Mouse (Mus musculus): Measurements from ENCODE around the gene Aldh5a1.
"Not testable (repeated sequence)": the region's sequence is repeated elsewhere in the genome, so short reads cannot be mapped to it uniquely, and the experiment has no call there.

Aldh5a1 gene

DNA sequence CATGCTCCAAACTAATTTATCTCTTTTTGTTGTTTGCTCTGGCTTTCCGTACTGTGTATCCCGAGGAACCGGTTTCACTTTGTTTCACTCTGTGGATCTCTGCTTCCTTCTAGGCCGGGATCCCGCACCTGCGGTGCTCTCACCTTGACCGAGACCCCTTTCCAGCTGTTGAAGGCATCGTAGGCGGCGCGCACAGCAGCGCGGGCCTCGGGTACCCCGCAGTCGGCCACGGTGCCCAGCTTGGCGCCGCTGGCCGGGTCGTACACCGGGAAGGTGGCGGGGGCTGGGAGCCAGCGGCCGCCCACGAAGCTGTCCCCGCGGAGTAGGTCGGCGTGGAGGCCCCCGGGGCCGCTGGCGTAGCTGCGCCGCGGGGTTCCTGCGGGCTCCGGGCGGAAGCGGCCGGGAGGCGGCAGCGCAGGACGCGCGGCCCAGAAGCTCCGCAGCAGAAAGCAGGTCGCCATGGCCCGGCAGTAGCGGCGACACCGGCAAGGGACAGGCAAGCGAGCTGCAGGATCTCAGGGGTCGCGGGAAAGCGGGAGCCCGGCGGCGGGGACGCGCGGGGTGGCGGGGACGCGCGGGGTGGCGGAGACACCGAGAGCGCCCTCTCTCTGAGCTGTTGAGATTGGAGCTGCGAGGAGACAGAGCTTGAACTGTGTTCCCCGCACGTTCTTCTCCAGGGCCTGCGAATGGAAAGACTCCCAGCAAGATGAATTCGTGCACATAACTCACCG, at the start of gene Aldh5a1:
Aldh5a1 (minus strand) TSS at position 554 of the 731 bp plus-strand sequence.
- peak; percentile 41 for DNase-seq (ENCODE audit: low spot score)

GRCm38 (mm10) chr13:24985435-24985834, 48.0 kb upstream of the Aldh5a1 start:
- DNase-seq (ENCODE audit: low spot score) = no peak

DNA sequence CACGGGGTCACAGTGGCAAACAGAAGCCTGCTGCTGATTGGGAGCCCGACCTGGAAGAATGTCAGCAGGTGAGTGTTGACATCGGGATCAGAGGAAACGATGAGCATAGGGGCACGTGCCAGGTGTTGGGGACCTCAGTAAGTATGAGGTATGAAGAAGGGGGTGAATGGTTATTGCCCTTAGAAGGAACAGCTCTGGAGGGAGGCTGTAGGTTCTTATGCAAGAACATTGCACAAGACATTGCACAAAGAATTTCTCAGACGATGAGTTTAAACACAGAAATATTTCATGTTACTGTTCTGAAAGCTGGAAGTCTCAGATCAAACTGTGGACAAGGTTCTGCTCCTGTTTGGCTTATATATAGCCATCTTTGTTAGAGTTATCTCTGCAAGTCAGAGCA, 43.6 kb upstream of the Aldh5a1 start:
- DNase-seq (ENCODE audit: low spot score) = no peak

DNA sequence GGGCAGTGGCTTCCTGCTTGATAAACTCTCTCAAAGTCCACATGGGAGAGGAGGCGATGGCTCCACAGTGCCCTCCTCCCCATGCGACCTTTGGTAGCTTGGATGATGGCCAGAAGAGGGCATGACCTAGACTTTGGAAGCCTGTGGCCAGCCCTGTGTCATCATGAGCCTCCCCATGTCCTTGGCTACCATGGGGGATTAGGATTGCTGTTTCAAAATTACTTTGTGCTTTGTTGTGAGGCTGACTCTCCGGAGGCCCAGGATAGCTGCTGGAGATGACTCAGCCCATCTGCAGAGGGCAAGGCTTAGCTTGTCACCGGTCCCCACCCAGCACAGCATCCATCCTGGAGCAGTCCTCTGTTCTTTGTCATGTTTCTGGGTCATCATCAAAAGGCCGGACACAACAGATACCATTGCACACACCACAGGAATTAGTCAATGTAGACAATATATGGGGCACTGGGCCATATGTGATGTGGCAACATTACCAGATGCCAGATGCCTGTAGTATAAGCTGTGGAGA, 40.4 kb upstream of the Aldh5a1 start:
- no peak for DNase-seq (ENCODE audit: low spot score)

DNA sequence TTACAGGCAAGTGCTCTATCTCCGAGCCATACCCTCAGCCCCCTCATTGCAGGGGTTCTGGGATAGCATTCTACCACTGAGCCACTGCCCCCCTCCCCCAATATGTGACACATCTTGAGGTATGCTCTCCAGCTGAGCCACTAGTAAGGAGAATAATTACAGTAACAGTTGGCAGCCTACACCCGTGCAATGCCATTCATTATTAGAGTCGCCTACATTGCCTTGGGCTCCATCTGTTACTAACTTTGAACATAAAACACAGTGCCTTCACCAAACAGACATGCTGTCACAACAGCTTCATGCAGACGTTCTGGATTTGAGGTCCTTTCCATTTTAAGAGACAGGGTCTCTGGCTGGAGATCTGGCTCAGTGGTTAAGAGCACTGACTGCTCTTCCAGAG, 38.9 kb upstream of the Aldh5a1 start:
- no peak for DNase-seq (ENCODE audit: low spot score)

DNA sequence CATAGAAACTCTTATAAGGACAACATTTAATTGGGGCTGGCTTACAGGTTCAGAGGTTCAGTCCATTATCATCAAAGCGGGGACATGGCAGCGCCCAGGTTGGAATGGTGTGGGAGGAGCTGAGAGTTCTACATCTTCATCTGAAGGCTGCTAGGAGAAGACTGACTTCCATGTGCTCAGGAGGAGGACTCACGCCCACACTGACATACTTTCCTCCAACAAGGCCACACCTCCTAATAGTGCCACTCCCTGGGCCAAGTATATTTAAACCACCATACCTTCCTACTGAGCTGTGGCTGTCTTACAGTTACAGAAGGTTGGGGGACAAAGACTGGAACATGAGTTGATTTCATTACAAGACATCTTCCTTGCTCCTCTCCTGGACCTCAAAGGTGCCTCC, 34.3 kb upstream of the Aldh5a1 start:
- DNase-seq (ENCODE audit: low spot score) = not testable (repeated sequence)

DNA sequence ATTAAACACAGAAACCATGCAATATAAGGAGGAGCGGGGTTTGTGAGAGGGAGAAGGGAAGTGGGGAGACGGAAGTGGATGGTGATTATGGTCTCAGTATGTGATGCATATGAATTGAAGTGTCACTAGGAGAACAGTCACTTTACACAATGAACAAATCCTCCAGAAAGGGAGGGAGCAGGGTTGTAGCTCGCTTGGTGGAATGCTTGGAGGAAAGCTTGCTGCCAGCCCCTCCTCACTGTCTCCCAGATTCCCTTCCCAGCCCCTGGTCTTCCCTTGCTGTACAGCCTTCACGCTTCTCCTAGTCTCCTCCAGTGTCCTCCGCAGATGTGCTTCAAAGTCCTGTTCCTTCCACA, 28.4 kb upstream of the Aldh5a1 start:
- no peak for DNase-seq (ENCODE audit: low spot score)

GRCm38 (mm10) chr13:24965130-24965845, 27.8 kb upstream of the Aldh5a1 start:
- DNase-seq (ENCODE audit: low spot score) = no peak

GRCm38 (mm10) chr13:24962119-24962518, 24.7 kb upstream of the Aldh5a1 start:
- DNase-seq (ENCODE audit: low spot score) = no peak

DNA sequence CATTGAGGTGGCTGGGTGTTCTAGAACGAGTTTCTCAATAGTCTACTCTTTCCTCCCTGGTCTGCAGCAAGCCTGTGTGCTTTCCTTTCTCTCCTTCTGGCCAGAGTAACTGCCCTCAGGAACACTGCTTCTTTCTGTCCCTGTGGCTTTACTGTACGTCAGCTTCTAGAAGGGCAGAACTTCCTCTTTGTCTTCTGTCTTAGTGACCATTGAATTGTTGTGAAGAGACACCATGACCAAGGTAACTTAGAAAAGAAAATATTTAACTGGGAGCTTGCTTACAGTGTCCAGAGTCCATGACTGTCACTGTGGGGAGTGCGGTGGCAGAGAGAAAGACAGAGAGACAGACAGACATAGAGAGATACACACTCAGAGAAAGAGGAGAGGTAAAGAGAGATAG, 22.6 kb upstream of the Aldh5a1 start:
- DNase-seq (ENCODE audit: low spot score) = no peak

GRCm38 (mm10) chr13:24958671-24959070, 21.2 kb upstream of the Aldh5a1 start:
- DNase-seq (ENCODE audit: low spot score) = no peak

GRCm38 (mm10) chr13:24955500-24955899, 18.0 kb upstream of the Aldh5a1 start:
- no peak for DNase-seq (ENCODE audit: low spot score)

DNA sequence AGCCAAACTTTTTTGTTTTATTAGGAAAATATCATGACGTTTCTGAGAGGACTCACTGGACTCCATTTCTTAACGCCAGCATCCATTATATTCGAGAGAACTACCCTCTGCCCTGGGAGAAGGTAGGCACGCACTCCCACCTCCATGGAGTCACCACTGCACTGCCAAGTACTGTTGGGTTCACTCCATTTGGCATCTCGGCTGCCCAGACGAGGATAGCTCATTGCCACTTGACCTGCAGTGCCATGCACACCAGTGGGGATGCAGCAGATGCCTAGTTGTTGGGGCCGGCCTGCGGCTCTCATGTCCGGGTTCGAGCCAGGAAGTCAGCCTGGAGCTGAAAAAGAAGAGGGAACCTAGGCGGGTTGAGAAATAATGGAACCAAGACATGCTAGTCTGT, 17.6 kb upstream of the Aldh5a1 start:
- DNase-seq (ENCODE audit: low spot score) = no peak

DNA sequence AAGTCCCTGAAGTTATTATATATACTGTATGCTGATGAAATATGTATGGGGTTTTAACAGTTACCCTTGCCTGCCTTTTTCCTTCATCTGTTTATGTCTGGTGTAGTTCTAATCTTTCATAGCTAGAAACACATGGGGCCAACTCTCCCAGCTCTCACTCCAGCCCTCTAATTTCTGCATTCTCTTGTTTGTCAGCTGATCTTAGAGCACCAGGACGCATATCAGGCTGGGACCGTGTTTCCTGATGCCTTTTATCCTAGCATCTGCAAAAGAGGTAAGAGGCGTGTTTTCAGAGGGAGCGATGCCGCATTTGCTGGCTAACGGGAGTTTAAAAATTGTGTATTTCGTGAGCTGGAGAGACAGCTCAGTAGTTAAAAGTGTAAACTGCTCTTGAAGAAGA, 15.2 kb upstream of the Aldh5a1 start:
- DNase-seq (ENCODE audit: low spot score) = no peak

- DNase-seq (ENCODE audit: low spot score) = no peak
These were observed 11.4 kb upstream of the Aldh5a1 start for GRCm38 (mm10) chr13:24948870-24949269.

DNA sequence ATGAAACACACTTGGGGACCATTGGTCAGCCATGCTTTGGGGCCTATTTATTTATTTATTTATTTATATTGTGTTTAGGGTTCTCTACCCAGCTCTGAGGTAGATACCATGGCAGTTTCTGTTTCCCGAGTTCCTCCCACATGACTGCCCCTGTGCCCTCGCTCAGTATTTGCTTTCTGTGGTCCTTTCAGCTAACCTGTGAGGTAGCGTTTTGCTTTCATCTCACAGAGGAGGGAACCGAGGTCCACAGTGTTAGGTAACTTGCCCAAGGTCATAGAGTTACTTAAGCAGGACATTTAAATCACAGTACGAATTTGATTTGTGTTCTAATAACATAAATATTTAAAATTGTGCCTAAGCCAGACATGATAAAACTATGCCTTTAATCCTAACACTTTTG, 9.7 kb upstream of the Aldh5a1 start:
- DNase-seq (ENCODE audit: low spot score) = no peak

DNA sequence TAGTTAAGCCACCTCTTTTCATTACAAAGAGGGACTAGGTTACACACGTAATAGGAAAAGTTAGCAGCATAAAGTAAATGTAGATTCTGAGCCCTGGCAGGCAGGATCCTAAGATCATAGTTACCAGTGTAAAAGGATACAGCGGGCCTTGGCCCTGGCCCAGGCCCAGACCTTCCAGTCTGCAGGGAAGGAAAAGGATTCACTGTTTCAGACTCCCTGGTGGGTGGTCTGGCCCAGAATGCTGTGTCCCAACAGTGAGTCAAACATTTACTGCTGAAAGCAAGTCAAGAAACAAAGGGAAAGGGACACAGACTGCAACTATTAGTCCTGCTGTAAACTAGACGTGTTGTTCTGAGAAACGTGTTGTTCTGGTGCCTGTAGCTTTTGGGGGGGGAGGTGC, 8.1 kb upstream of the Aldh5a1 start:
- DNase-seq (ENCODE audit: low spot score) = no peak

DNA sequence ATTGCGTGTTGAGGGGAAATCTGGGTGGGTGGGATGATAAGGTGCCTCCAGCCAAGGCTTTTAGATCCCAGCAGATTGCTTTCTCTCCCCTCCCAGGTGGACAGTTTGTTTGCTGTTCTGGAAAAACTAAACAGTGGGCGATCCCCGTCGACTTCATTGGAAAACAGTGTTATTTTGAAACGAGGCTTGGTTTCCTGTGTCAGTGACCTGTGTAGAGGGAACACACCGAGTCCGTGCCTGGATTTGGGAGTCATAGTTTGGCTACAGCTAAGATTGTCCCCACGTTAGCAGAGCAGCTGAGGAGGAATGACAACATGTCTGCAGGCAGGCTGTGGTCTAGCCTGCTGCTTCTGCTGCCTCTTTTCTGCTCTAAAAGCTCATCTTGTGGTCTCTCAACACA, 5.8 kb upstream of the Aldh5a1 start:
- no peak for DNase-seq (ENCODE audit: low spot score)

DNA sequence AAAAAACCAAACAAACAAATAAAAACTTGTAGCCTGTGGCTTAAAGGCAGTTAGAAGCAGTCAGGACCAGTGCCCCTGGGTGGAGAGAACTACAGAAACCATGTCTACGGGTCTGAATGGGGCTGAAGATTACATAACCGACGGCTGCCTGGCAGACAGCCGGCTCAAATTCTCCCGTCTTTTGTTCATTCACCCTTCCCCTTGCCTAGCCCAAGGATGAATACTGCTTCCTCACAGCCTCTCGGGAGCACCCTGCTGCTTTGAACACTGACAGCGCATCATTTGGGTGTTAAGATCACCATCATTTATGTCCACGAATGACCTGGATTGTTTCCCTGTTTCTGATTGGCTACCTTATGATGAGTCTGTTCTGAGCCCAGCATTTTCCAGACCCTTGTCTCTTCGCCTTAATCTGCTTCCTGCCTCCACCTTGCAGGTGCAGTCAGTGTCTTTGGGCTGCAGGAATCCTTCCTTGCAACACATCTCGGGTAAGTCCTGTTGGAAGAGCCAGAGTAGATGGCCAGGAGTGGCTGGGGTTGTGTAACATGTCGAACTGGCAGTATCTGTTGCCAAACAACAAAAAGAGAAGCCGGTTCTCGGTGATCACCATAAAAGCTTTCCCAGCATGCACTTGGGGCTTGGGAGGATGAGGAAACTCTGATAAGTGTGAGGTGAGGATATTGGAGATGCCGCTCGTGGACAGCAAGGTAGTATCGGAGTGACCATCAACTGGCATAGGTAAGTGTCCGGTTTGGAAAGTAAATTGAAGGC, 5.2 kb upstream of the Aldh5a1 start, which contains the start of gene Gpld1:
Gpld1 (plus strand) TSS at position 641 of the 771 bp plus-strand sequence.
- no peak for DNase-seq (ENCODE audit: low spot score)

DNA sequence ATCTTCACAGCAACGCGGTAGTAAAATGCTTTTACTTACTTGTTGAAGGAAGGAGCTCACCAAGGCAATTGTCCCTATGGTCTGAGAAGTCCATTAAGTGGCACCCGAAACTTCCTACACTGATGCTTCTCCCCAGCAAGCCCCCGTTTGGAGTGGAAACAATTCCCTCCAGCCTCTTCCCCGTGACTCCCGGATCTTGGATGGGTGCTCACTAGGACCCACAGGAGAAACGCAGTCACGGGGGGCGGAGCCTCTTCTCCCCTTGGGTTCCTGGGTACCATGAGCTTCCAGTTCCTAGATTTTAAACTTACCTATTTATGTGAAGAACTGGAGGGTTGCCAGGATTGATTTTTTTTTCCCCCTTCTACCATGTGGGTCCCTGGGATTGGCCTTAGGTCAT, 2.0 kb upstream of the Aldh5a1 start:
- no peak for DNase-seq (ENCODE audit: low spot score)

DNA sequence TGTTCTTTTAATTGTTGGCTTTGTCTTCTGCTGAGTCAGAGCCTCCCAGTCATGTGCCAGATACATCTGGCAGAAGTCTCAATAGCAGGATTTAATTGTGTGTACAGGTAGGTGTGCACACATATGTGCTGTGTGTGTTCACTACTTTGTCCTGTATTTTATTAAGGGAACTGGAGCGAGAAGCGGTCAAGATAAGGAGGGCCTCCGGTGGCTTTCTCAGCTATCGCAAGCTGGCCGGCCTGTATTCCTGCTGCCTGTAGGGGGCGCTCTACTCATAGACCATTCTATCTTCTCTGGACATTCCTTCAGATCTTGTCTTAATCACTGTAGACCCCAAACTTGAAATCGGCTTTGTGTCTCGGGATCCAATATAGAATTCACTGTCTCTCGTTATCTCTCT, 1.2 kb upstream of the Aldh5a1 start:
- DNase-seq (ENCODE audit: low spot score) = peak; percentile 36

GRCm38 (mm10) chr13:24937839-24938166, 342 bp upstream of the Aldh5a1 start:
- DNase-seq (ENCODE audit: low spot score) = no peak

DNA sequence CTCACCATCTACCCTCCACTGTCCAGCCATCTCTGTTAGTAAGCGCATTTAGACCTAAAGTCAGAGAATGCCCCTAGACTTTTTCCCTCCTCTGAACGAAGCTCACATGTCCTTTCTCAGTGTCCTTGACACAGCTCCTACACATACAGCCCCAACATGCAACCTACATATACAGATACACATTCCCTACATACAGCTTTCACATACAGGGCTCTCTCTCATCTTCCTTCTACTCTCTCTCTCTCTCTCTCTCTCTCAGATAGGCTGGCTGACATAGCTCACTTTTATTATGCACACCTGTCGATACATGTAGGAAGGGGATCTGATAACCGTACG, 721 bp downstream of the Aldh5a1 start:
- DNase-seq (ENCODE audit: low spot score) = no peak
